In the genomic region with DNA sequence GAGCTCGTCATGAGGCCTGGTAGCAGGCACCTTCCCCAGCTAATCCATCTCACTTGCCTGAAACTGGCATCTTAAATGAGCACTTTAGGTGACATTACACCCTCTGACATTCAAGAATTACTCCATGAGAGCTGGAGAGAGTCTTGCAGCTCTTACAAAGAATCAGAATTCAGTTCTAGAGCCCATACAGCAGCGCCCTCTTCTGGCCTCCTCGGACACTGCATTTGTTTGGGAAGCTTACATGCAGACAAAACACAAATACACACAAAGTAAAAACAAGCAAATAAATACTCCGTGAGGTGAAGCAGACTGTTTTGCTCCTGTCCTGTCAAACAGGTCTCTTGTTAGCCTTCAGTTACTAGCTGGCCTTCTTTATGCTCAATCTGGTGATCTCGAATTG, we compare ENCODE assay signal across 13 mouse cellular contexts. TPM values are rescaled to one million over a fixed set of nuclear protein-coding genes. Genes with fewer than 3 reads are reported as not detected.
DNase-seq lines count a peak whose midpoint lies in the region; ATAC-seq and TF ChIP-seq lines count a peak whose summit lies in the region.
"Not testable (repeated sequence)": the region's sequence is repeated elsewhere in the genome, so short reads cannot be mapped to it uniquely, and the experiment has no call there.
"Had no signal": no experiment of that assay in that cellular context is flagged by ENCODE, and none has a peak within 500 bp of the region (broad histone marks: within the 10 kb centered on the region; RNA-seq: fewer than 3 reads in every experiment).

No protein-coding gene starts in this region.

- H3K27me3 ChIP-seq in kidney, adult 2 months (replicated peaks; ENCODE audit: control insufficient read depth, insufficient read depth, low read length); liver, embryonic 14.5 days (ENCODE audit: control insufficient read depth, insufficient read depth, low read length): not testable (repeated sequence)

- not testable (repeated sequence) for H3K36me3 ChIP-seq in kidney, adult 2 months (ENCODE audit: control insufficient read depth, insufficient read depth, low read length); liver, embryonic 14.5 days (replicated peaks; ENCODE audit: control insufficient read depth, insufficient read depth, low read depth)

- TF ChIP-seq CTCF in cortical plate, adult 2 months (IDR thresholded peaks at IDR 0.05; ENCODE audit: extremely low read depth, insufficient read depth, low read length) = peak; percentile 18; the same call in 1 of the 2 replicates
- 0 out of 2 replicates have a peak, but pooled peaks have one; percentile 2 for TF ChIP-seq CTCF in kidney, adult 2 months (conservative IDR thresholded peaks at IDR 0.05; ENCODE audit: insufficient read depth, insufficient read length, low read depth, low read length)
- peak; percentile 42 for TF ChIP-seq CTCF in liver, embryonic 14.5 days (IDR thresholded peaks at IDR 0.05; ENCODE audit: low read depth)

- TF ChIP-seq POLR2A in cortical plate, adult 2 months (IDR thresholded peaks at IDR 0.05; ENCODE audit: extremely low read depth, insufficient read depth, low read length); kidney, adult 2 months (IDR thresholded peaks at IDR 0.05; ENCODE audit: low read depth, low read length): not testable (repeated sequence)

- WGBS in kidney, adult 2 months = 53% methylated on average over 5 of the region's 5 CpGs
- WGBS in liver, embryonic 14.5 days (ENCODE audit: insufficient replicate concordance) = 29% methylated on average over 5 of the region's 5 CpGs

- not testable (repeated sequence) for H3K27ac ChIP-seq in cortical plate, adult 2 months (ENCODE audit: insufficient read depth, low read length); kidney, adult 2 months (ENCODE audit: insufficient read depth, low read depth, low read length); liver, embryonic 14.5 days

- not testable (repeated sequence) for H3K4me3 ChIP-seq in cortical plate, adult 2 months (ENCODE audit: insufficient read depth, low read length); kidney, adult 2 months (ENCODE audit: insufficient read depth, low read depth, low read length); liver, embryonic 14.5 days (ENCODE audit: insufficient read depth in 1 of 2, low read depth in 2 of 2, low read length in 2 of 2)

- not testable (repeated sequence) for ATAC-seq in liver, embryonic 14.5 days (ENCODE audit: insufficient read depth)

- not testable (repeated sequence) for H3K4me2 ChIP-seq in liver, embryonic 14.5 days (ENCODE audit: low read depth)

- TF ChIP-seq EP300 in liver, embryonic 14.5 days (IDR thresholded peaks at IDR 0.05; ENCODE audit: low read depth) = not testable (repeated sequence)

- H3K4me1 ChIP-seq in cortical plate, adult 2 months (ENCODE audit: control insufficient read depth, insufficient read depth, low read length); kidney, adult 2 months (ENCODE audit: control insufficient read depth, insufficient read depth, low read length); liver, embryonic 14.5 days (replicated peaks; ENCODE audit: control insufficient read depth in 2 of 2, insufficient read depth in 2 of 2, low read length in 1 of 2): not testable (repeated sequence)

- H3K9ac ChIP-seq in liver, embryonic 14.5 days (replicated peaks) = not testable (repeated sequence)

- DNase-seq in A20 (ENCODE audit: low read depth, low spot score) (peak; percentile 52), NIH3T3 (ENCODE audit: low read depth) (peak; percentile 53)
- peak; percentile 12 for DNase-seq in forelimb bud, embryonic 11.5 days (ENCODE audit: low read depth, low spot score)
- not testable (repeated sequence) for DNase-seq in kidney, adult 2 months; liver, embryonic 14.5 days (ENCODE audit: low read depth in 3 of 3, low spot score in 3 of 3)
- DNase-seq in neural tube, embryonic 10.5 days (ENCODE audit: extremely low spot score, low spot score) = peak; percentile 42
- peak; percentile 11 for DNase-seq in thymus, postnatal 25 days

- H3K9me3 ChIP-seq in liver, embryonic 14.5 days (ENCODE audit: control insufficient read depth, low read length) = not testable (repeated sequence)

RNA-seq across cellular contexts. Expression of a gene that starts 16.4 kb away (rescaled TPM):
- not detected in 2 replicates for polyA plus RNA-seq in cortical plate, adult 2 months (2012; rRNA removed)
- 2.1 and 2.3 TPM in 2 replicates for polyA plus RNA-seq in kidney, adult 2 months (2012; rRNA removed)
- polyA plus RNA-seq in liver, embryonic 14.5 days (2012; rRNA removed) = not detected in 2 replicates
- not detected in 2 replicates for polyA plus RNA-seq in liver, embryonic 14.5 days (2014; fragmentation: Nextera tagmentation; extraction: Ambion mirVana)
- polyA plus RNA-seq: heart, embryonic 11.5 days; hindbrain, embryonic 12.5 days; midbrain, embryonic 16.5 days had no signal

RNA-seq across cellular contexts. Expression of a gene that starts 17.0 kb away (rescaled TPM):
- 0.04 TPM in 1 of 2 replicates, not detected in the other for polyA plus RNA-seq in cortical plate, adult 2 months (2012; rRNA removed)
- 3.9 and 4.2 TPM in 2 replicates for polyA plus RNA-seq in kidney, adult 2 months (2012; rRNA removed)
- not detected in 2 replicates for polyA plus RNA-seq in liver, embryonic 14.5 days (2012; rRNA removed)
- polyA plus RNA-seq in liver, embryonic 14.5 days (2014; fragmentation: Nextera tagmentation; extraction: Ambion mirVana) = not detected in 2 replicates
- polyA plus RNA-seq: CD4-positive, CD25-positive, alpha-beta regulatory T cell, adult 4 months; heart, embryonic 11.5 days; hindbrain, embryonic 12.5 days; limb, embryonic 14.5 days; midbrain, embryonic 16.5 days had no signal

RNA-seq across cellular contexts. Expression of a gene that starts 50.1 kb away (rescaled TPM):
- 0.08 and 0.21 TPM in 2 replicates for polyA plus RNA-seq in cortical plate, adult 2 months (2012; rRNA removed)
- 0.05 and 0.10 TPM in 2 replicates for polyA plus RNA-seq in kidney, adult 2 months (2012; rRNA removed)
- polyA plus RNA-seq in liver, embryonic 14.5 days (2012; rRNA removed) = 0.02 TPM in 1 of 2 replicates, not detected in the other
- not detected in 2 replicates for polyA plus RNA-seq in liver, embryonic 14.5 days (2014; fragmentation: Nextera tagmentation; extraction: Ambion mirVana)
- polyA plus RNA-seq: CD4-positive, CD25-positive, alpha-beta regulatory T cell, adult 4 months; heart, embryonic 11.5 days; hindbrain, embryonic 12.5 days; midbrain, embryonic 16.5 days had no signal
